Mouse (Mus musculus) MEL (cell line): ENCODE results near the gene E2f2. TPM values are rescaled to one million over a fixed set of nuclear protein-coding genes. Genes with fewer than 3 reads are reported as not detected.
A peak's percentile ranks its signal among the peaks of the same experiment; 100 is the strongest.

Source experiments
- DNase-seq: peaks from one replicate; pipeline ENCODE4 v3.0.0; 2011; ENCODE audit warnings: low read depth, low spot score
- H3K27ac ChIP-seq: 2 replicates; pipeline ENCODE4 v1.5.1; 2012; ENCODE audit warnings: low read depth, mild to moderate bottlenecking, control low read depth, low read length, moderate library complexity; ENCODE audit not compliant: control insufficient read depth
- H3K27me3 ChIP-seq, 2 experiments: fragments of 150-350 bp in 1 of 2; sonication (generic) in 1 of 2; 2 replicates each; pipeline ENCODE4 v1.6.1; 2012; ENCODE audit warnings: low read length in 2 of 2, mild to moderate bottlenecking in 2 of 2, improper control_type of control experiment in 1 of 2, moderate library complexity in 1 of 2; ENCODE audit not compliant: insufficient read depth in 2 of 2, control insufficient read depth in 1 of 2
- H3K36me3 ChIP-seq, 2 experiments: 2 replicates each; pipeline ENCODE4 v1.6.1; 2012 to 2014; ENCODE audit warnings: low read length in 2 of 2, improper control_type of control experiment in 1 of 2, inconsistent platforms in 1 of 2, mild to moderate bottlenecking in 1 of 2; ENCODE audit not compliant: insufficient read depth in 2 of 2, control insufficient read depth in 1 of 2
- H3K4me1 ChIP-seq, 2 experiments: fragments of 150-350 bp in 1 of 2; sonication (generic) in 1 of 2; 2 replicates each; pipeline ENCODE4 v1.6.1; 2012; ENCODE audit warnings: low read length in 2 of 2, improper control_type of control experiment in 1 of 2, mild to moderate bottlenecking in 1 of 2; ENCODE audit not compliant: insufficient read depth in 2 of 2, control insufficient read depth in 1 of 2
- H3K4me3 ChIP-seq, 2 experiments: fragments of 150-350 bp in 1 of 2; sonication (generic) in 1 of 2; 2 replicates each; pipeline ENCODE4 v1.5.1; 2012; ENCODE audit warnings: low read depth in 2 of 2, low read length in 2 of 2, mild to moderate bottlenecking in 2 of 2, moderate library complexity in 2 of 2, control low read depth in 1 of 2, improper control_type of control experiment in 1 of 2; ENCODE audit not compliant: control insufficient read depth in 1 of 2, insufficient read depth in 1 of 2
- H3K79me2 ChIP-seq: 2 replicates; pipeline ENCODE4 v1.6.1; 2012; ENCODE audit warnings: mild to moderate bottlenecking, low read length, moderate library complexity; ENCODE audit not compliant: control insufficient read depth, poor library complexity, insufficient read depth
- H3K9ac ChIP-seq: 2 replicates; pipeline ENCODE4 v1.6.1; 2012; ENCODE audit warnings: low read depth, mild to moderate bottlenecking, control low read depth, low read length, moderate library complexity; ENCODE audit not compliant: control insufficient read depth, poor library complexity, severe bottlenecking
- H3K9me3 ChIP-seq: fragments of 150-350 bp; sonication (generic); replicated peaks from 2 replicates; pipeline ENCODE4 v1.6.1; 2012; ENCODE audit warnings: mild to moderate bottlenecking, low read length, improper control_type of control experiment, moderate library complexity; ENCODE audit not compliant: insufficient read depth
- BHLHE40 ChIP-seq: IDR thresholded peaks from 2 replicates; pipeline ENCODE4 v1.6.1; 2012; ENCODE audit warnings: low read depth, mild to moderate bottlenecking, inconsistent platforms, low read length, improper control_type of control experiment, borderline replicate concordance
- E2F4 ChIP-seq: IDR thresholded peaks from 2 replicates; pipeline ENCODE4 v1.6.1; 2011; ENCODE audit warnings: low read depth, low read length, improper control_type of control experiment, borderline replicate concordance
- ELF1 ChIP-seq: IDR thresholded peaks from 2 replicates; pipeline ENCODE4 v1.6.1; 2014; ENCODE audit warnings: low read depth, mild to moderate bottlenecking, inconsistent platforms, low read length, improper control_type of control experiment, moderate library complexity
- EP300 ChIP-seq, 2 experiments: IDR thresholded peaks; 2 replicates each; pipeline ENCODE4 v1.6.1; 2011; ENCODE audit warnings: improper control_type of control experiment in 2 of 2, low read length in 2 of 2, low read depth in 1 of 2, mild to moderate bottlenecking in 1 of 2
- ETS1 ChIP-seq: IDR thresholded peaks from 2 replicates; pipeline ENCODE4 v1.6.1; 2012; ENCODE audit warnings: low read depth, mild to moderate bottlenecking, inconsistent platforms, low read length, improper control_type of control experiment, moderate library complexity
- GABPA ChIP-seq: IDR thresholded peaks from 2 replicates; pipeline ENCODE4 v1.6.1; 2012; ENCODE audit warnings: low read depth, mild to moderate bottlenecking, inconsistent platforms, low read length, improper control_type of control experiment, moderate library complexity
- GATA1 ChIP-seq: IDR thresholded peaks from 2 replicates; pipeline ENCODE4 v1.6.1; 2011; ENCODE audit warnings: low read depth, low read length, improper control_type of control experiment
- HCFC1 ChIP-seq: IDR thresholded peaks from 2 replicates; pipeline ENCODE4 v1.6.1; 2012; ENCODE audit warnings: low read depth, mild to moderate bottlenecking, inconsistent platforms, low read length, improper control_type of control experiment, moderate library complexity
- KAT2A ChIP-seq: conservative IDR thresholded peaks from 2 replicates; pipeline ENCODE4 v1.6.1; 2012; ENCODE audit warnings: low read depth, low read length, improper control_type of control experiment, inconsistent platforms
- MAX ChIP-seq: IDR thresholded peaks from 2 replicates; pipeline ENCODE4 v1.6.1; 2011; ENCODE audit warnings: low read length, improper control_type of control experiment
- MAZ ChIP-seq: IDR thresholded peaks from 2 replicates; pipeline ENCODE4 v1.6.1; 2012; ENCODE audit warnings: low read depth, mild to moderate bottlenecking, inconsistent platforms, low read length, improper control_type of control experiment
- MEF2A ChIP-seq: IDR thresholded peaks from 2 replicates; pipeline ENCODE4 v1.6.1; 2014; ENCODE audit warnings: low read depth, mild to moderate bottlenecking, inconsistent platforms, low read length, improper control_type of control experiment; ENCODE audit not compliant: poor library complexity, insufficient replicate concordance, severe bottlenecking; ENCODE audit errors: extremely low read depth
- MXI1 ChIP-seq: IDR thresholded peaks from 2 replicates; pipeline ENCODE4 v1.6.1; 2011; ENCODE audit warnings: mild to moderate bottlenecking, low read depth, low read length, improper control_type of control experiment
- MYB ChIP-seq: IDR thresholded peaks from 2 replicates; pipeline ENCODE4 v1.6.1; 2011; ENCODE audit warnings: mild to moderate bottlenecking, low read depth, low read length, improper control_type of control experiment
- MYC ChIP-seq: IDR thresholded peaks from 2 replicates; pipeline ENCODE4 v1.6.1; 2011; ENCODE audit warnings: low read depth, mild to moderate bottlenecking, low read length, improper control_type of control experiment, moderate library complexity
- POLR2A ChIP-seq, 2 experiments: IDR thresholded peaks; 2 replicates each; pipeline ENCODE4 v1.6.1; 2011 to 2012; ENCODE audit warnings: low read length in 2 of 2, mild to moderate bottlenecking in 2 of 2, control low read depth in 1 of 2, improper control_type of control experiment in 1 of 2, low read depth in 1 of 2, moderate library complexity in 1 of 2; ENCODE audit not compliant: control insufficient read depth in 1 of 2, insufficient read depth in 1 of 2, poor library complexity in 1 of 2
- POLR2AphosphoS5 ChIP-seq: IDR thresholded peaks from 2 replicates; pipeline ENCODE4 v1.6.1; 2012; ENCODE audit warnings: low read depth, borderline replicate concordance, mild to moderate bottlenecking, inconsistent platforms, low read length, moderate library complexity, mixed read lengths
- RCOR1 ChIP-seq: IDR thresholded peaks from 2 replicates; pipeline ENCODE4 v1.6.1; 2012; ENCODE audit warnings: low read depth, mild to moderate bottlenecking, inconsistent platforms, low read length, improper control_type of control experiment
- SIN3A ChIP-seq: IDR thresholded peaks from 2 replicates; pipeline ENCODE4 v1.6.1; 2012; ENCODE audit warnings: low read length, improper control_type of control experiment, inconsistent platforms
- SMC3 ChIP-seq: IDR thresholded peaks from 2 replicates; pipeline ENCODE4 v1.6.1; 2011; ENCODE audit warnings: low read depth, low read length, improper control_type of control experiment
- TAL1 ChIP-seq: IDR thresholded peaks from 2 replicates; pipeline ENCODE4 v1.6.1; 2012; ENCODE audit warnings: mild to moderate bottlenecking, inconsistent platforms, low read length, moderate library complexity, mixed read lengths
- TBP ChIP-seq: IDR thresholded peaks from 2 replicates; pipeline ENCODE4 v1.8.0; 2011; ENCODE audit warnings: low read depth, low read length, improper control_type of control experiment
- TCF12 ChIP-seq: IDR thresholded peaks from 2 replicates; pipeline ENCODE4 v1.6.1; 2014; ENCODE audit warnings: low read depth, mild to moderate bottlenecking, inconsistent platforms, low read length, improper control_type of control experiment, moderate library complexity
- UBTF ChIP-seq: IDR thresholded peaks from 2 replicates; pipeline ENCODE4 v1.6.1; 2012; ENCODE audit warnings: low read depth, mild to moderate bottlenecking, inconsistent platforms, low read length, improper control_type of control experiment, moderate library complexity, borderline replicate concordance; ENCODE audit not compliant: insufficient read depth
- USF1 ChIP-seq: IDR thresholded peaks from 2 replicates; pipeline ENCODE4 v1.6.1; 2014; ENCODE audit warnings: low read depth, mild to moderate bottlenecking, inconsistent platforms, low read length, improper control_type of control experiment, moderate library complexity
- ZC3H11A ChIP-seq: IDR thresholded peaks from 2 replicates; pipeline ENCODE4 v1.6.1; 2012; ENCODE audit warnings: low read depth, mild to moderate bottlenecking, inconsistent platforms, low read length, improper control_type of control experiment
- ZKSCAN1 ChIP-seq: IDR thresholded peaks from 2 replicates; pipeline ENCODE4 v1.6.1; 2012; ENCODE audit warnings: low read depth, mild to moderate bottlenecking, inconsistent platforms, low read length, improper control_type of control experiment, moderate library complexity
- ZNF384 ChIP-seq: IDR thresholded peaks from 2 replicates; pipeline ENCODE4 v1.6.1; 2012; ENCODE audit warnings: low read depth, mild to moderate bottlenecking, inconsistent platforms, low read length, improper control_type of control experiment
- polyA plus RNA-seq, 2 experiments: library from polyadenylated mRNA; stranded (reverse) in 1 of 2; unstranded in 1 of 2; fragments of >175 nt in 1 of 2; fragments of >200 nt in 1 of 2; gene quantifications; 2 replicates each; pipeline versions ENCODE4 v1.2.1 to v1.2.4; 2012; ENCODE audit warnings: low replicate concordance in 2 of 2, low read depth in 1 of 2; ENCODE audit not compliant: insufficient read length in 2 of 2, insufficient read depth in 1 of 2, missing spikeins in 1 of 2
- total RNA-seq: library from RNA; depleted of rRNA; stranded (reverse); fragments of 300-350 nt; gene quantifications from 2 replicates; pipeline ENCODE4 v1.2.3, GENCODE M21; 2012

Gene E2f2
- total and polyA plus RNA-seq, 3 experiments = 11.2 to 25.4 TPM; not detected in 1

- H3K27ac ChIP-seq = peak overlapping the region; percentile 94
- peak overlapping the region in 1 of 2 experiments; percentile 6; a peak in 1 of 4 replicates for H3K4me3 ChIP-seq
- peaks cover 0 to 54% of the 10 kb centered on the region in 2 experiments; a peak in 2 of 4 replicates for H3K36me3 ChIP-seq
- no peaks in the 10 kb centered on the region for H3K27me3 ChIP-seq
- peak overlapping the region; percentile 50 for H3K9ac ChIP-seq
- peaks cover 41% of the 10 kb centered on the region for H3K79me2 ChIP-seq
- peaks cover 18 to 63% of the 10 kb centered on the region in 2 experiments for H3K4me1 ChIP-seq
- no peaks in the 10 kb centered on the region for H3K9me3 ChIP-seq
- DNase-seq = peak; percentile 26
- TF ChIP-seq TCF12 (peak; percentile 37; the same call in 1 of the 2 replicates), MAZ (no peak), MAX (no peak), ZKSCAN1 (peak; percentile 89)
Observed at GRCm38 (mm10) chr4:136177244-136177611, 5.0 kb downstream of the E2f2 start.

DNA sequence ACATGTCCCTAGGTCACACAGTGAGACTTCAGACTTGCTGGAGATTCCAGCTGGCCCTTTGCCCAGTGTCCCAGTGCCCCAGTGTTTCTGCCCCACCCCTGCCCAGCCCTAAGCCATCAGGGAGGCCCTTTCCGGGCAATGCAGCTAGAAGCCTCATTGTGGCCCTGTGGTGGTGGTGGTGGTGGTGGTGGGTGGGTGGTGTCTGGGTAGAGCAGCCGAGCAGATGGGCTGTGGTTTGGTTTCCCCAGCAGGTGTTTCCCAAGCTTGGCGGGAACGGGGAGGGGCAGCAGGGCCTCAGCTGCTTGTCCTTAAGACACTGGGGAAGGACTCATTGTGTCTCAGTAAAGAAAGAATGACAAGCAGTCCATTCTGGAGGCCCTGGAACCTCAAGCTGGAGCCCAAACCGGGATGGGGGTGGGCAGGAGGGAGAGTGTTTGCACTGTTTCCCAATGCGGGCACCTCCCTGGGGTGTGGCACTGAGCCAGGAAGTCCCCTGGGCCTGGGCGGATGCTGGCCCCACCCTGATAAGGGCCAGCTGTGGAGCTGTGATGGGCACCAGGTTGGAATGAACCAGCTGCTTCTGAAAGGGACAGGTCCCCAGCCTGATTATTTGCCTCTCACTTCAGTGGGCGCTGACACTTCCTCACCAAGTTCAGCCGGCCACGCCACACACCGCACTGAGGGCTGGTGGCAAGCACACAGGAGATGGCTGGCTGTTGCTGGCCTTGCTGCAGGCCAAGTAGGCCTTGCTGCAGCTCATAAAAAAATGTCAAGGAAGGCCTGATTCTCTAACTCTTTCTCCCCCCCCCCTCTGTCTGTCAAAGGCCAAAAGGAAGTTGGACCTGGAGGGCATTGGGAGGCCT lies 5.6 kb downstream of the E2f2 start:
- Histone ChIP-seq H3K79me2 (peaks cover 35% of the 10 kb centered on the region), H3K27me3 (no peaks in the 10 kb centered on the region), H3K27ac (peak overlapping the region; percentile 94), H3K9me3 (no peaks in the 10 kb centered on the region), H3K4me1 (peaks cover 18 to 63% of the 10 kb centered on the region in 2 experiments), H3K36me3 (peaks cover 0 to 54% of the 10 kb centered on the region in 2 experiments; a peak in 2 of 4 replicates), H3K9ac (peak overlapping the region; percentile 71), H3K4me3 (peak overlapping the region in 1 of 2 experiments; percentile 11; a peak in 1 of 4 replicates)
- DNase-seq = peak; percentile 90
- TF ChIP-seq BHLHE40 (0 out of 2 replicates have a peak, but pooled peaks have one; percentile 11), POLR2AphosphoS5 (no peak), TCF12 (peak; percentile 93), SMC3 (no peak), MXI1 (no peak), MYC (no peak), TBP (no peak), ELF1 (0 out of 2 replicates have a peak, but pooled peaks have one; percentile 16), MAZ (peak; percentile 61; the same call in 1 of the 2 replicates), RCOR1 (peak; percentile 73), GABPA (peak; percentile 42; the same call in 1 of the 2 replicates), MYB (no peak), E2F4 (0 out of 2 replicates have a peak, but pooled peaks have one; percentile 41), ZC3H11A (no peak), GATA1 (peak; percentile 88), MEF2A (no peak), KAT2A (no peak), ZKSCAN1 (0 out of 2 replicates have a peak, but pooled peaks have one; percentile 32), ETS1 (peak; percentile 99), ZNF384 (peak; percentile 53; the same call in 1 of the 2 replicates), TAL1 (peak; percentile 95), SIN3A (peak; percentile 83), EP300 (IDR thresholded peaks at IDR 0.05; ENCODE audit: low read depth in 1 of 2, low read length in 2 of 2) (peak; percentile 84 to 93), HCFC1 (peak; percentile 23; the same call in 1 of the 2 replicates), UBTF (no peak), MAX (no peak), USF1 (no peak), POLR2A (IDR thresholded peaks at IDR 0.05; ENCODE audit: control insufficient read depth in 1 of 2, insufficient read depth in 1 of 2, low read depth in 1 of 2, low read length in 2 of 2, poor library complexity in 1 of 2) (peak in 1 of 2 experiments; percentile 28; a peak in 1 of 4 replicates)
